Mouse (Mus musculus) inflammation-experienced regulatory T-cells, adult 16 weeks (primary cell): ENCODE results near the gene Dusp7. TPM values are rescaled to one million over a fixed set of nuclear protein-coding genes. Genes with fewer than 3 reads are reported as not detected.

Experiments used
- polyA plus RNA-seq: library from polyadenylated mRNA; unstranded; fragments of 100-300 nt; shearing (Covaris generic); gene quantifications from one replicate; pipeline ENCODE4 v1.2.1, GENCODE M21; 2017

The Dusp7 gene
- 11.0 TPM for polyA plus RNA-seq

DNA sequence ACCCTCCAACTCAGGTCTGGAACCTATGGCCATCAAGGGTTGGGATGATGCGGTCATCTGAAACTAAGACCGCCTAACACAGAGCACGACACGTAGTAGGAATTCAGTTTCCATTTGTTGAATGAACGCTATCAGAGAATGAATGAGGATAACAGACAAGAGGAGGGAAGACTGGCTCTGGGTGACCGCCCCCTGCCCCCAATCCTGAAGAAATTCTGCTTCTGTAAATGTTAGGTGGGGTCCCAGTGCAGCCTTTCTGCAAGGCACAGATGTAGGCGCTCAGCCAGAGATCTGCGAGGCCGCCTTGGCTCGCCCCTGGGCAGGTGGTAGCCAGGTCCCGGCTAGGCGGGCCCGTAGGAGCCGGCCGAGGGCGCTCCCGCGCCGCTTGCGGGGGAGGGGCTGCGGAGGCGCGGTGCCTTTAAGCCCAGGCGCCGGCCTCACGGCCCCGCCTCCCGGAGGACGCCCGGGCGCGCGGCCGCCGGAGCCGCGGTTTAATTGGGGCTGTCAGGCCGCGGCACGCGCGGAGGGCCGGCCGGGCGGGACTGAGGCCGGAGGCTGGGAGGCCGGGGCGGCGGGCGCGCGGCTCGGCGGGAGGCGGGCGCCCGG lies at the start of gene Dusp7:
Gene Dusp7, plus strand, starts transcription at position 521 of the 606 bp plus-strand sequence.

Other genes starting within 250 kb of the Dusp7 start
- 9.4 TPM for gene Glyctk, start 210.5 kb upstream of the Dusp7 start, polyA plus RNA-seq
- 49.3 TPM for gene Wdr82, start 197.7 kb upstream of the Dusp7 start, polyA plus RNA-seq
- 22.2 TPM for gene Ppm1m, start 168.9 kb upstream of the Dusp7 start, polyA plus RNA-seq
- gene Twf2, start 165.5 kb upstream of the Dusp7 start, polyA plus RNA-seq = 328 TPM
- not detected for gene Tlr9, start 146.0 kb upstream of the Dusp7 start, polyA plus RNA-seq
- 61.3 TPM for gene Alas1, start 120.0 kb upstream of the Dusp7 start, polyA plus RNA-seq
- 6.3 TPM for gene Poc1a, start 87.6 kb upstream of the Dusp7 start, polyA plus RNA-seq
- gene Rpl29, start 60.8 kb downstream of the Dusp7 start, polyA plus RNA-seq = 568 TPM
- 17.9 TPM for gene Acy1, start 69.7 kb downstream of the Dusp7 start, polyA plus RNA-seq
- 19.1 TPM for gene Abhd14b, start 78.8 kb downstream of the Dusp7 start, polyA plus RNA-seq
- gene Abhd14a, start 79.0 kb downstream of the Dusp7 start, polyA plus RNA-seq = 20.1 TPM
- 20.5 TPM for gene Pcbp4, start 84.7 kb downstream of the Dusp7 start, polyA plus RNA-seq
- gene Gpr62, start 97.3 kb downstream of the Dusp7 start, polyA plus RNA-seq = not detected
- gene Rrp9, start 107.3 kb downstream of the Dusp7 start, polyA plus RNA-seq = 82.3 TPM
- gene Parp3, start 108.3 kb downstream of the Dusp7 start, polyA plus RNA-seq = 84.4 TPM
- not detected for gene Iqcf1, start 131.3 kb downstream of the Dusp7 start, polyA plus RNA-seq
- gene Iqcf5, start 145.9 kb downstream of the Dusp7 start, polyA plus RNA-seq = not detected
- gene Iqcf3, start 193.0 kb downstream of the Dusp7 start, polyA plus RNA-seq = not detected
- gene Iqcf4, start 202.4 kb downstream of the Dusp7 start, polyA plus RNA-seq = not detected